Mouse (Mus musculus) liver, adult 2 months (tissue): ENCODE measurements around the gene C1ql4.

Source experiments
- CTCF ChIP-seq: fragments of 200-500 bp; IDR thresholded peaks from 2 replicates; pipeline ENCODE4 v1.5.1; 2011; ENCODE audit warnings: low read depth, low read length, control low read depth
- POLR2A ChIP-seq: fragments of 200-500 bp; IDR thresholded peaks from 2 replicates; pipeline ENCODE4 v1.6.1; 2011; ENCODE audit warnings: low read length, control low read depth; ENCODE audit not compliant: insufficient read depth; ENCODE audit errors: extremely low read depth

DNA sequence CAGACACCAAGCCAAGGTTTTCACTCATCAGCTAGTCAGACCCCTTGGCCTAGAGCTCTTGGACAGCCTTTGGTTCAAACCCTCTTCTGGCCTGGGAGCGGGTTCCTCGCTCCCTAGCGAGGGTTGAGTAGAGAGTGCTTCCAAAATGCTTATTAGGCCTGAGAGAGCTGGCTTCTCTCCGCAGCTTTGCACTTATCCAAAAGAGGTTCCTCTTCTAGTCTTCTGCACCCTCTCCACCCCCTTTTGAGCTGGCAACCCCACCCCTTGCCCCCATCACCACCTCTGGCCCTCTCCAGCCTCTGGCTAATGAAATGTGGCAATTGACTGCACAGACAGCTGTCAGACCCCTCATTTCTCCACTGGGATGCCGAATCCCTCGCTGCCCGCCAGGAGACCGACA lies 5.3 kb upstream of the C1ql4 start, which contains the start of gene Dnajc22:
- no peak for TF ChIP-seq CTCF
- TF ChIP-seq POLR2A, result no peak
